Mouse (Mus musculus) mesoderm, embryonic 11.5 days (tissue): ENCODE data around the gene Dtymk.

Source experiments
- DNase-seq: peaks from one replicate; pipeline ENCODE4 v3.0.0-alpha.2; 2012; ENCODE audit warnings: low read depth, low spot score

Gene Dtymk

GRCm38 (mm10) chr1:93746179-93746578 is 55.6 kb downstream of the Dtymk start:
- no peak for DNase-seq

GRCm38 (mm10) chr1:93742910-93743309 is 58.8 kb downstream of the Dtymk start:
- DNase-seq: no peak
